Mouse (Mus musculus) heart, embryonic 12.5 days (tissue): Measurements from ENCODE around the gene Trp53i11. TPM values are rescaled to one million over a fixed set of nuclear protein-coding genes. Genes with fewer than 3 reads are reported as not detected.
A peak's percentile ranks its signal among the peaks of the same experiment; 100 is the strongest.

Experiments
- ATAC-seq: fragments of 200-750 bp; cut with Nextera tagmentation; 2 replicates; pipeline ENCODE4 v1.8.0; 2017; ENCODE audit warnings: moderate TSS enrichment, moderate library complexity; ENCODE audit not compliant: insufficient number of reproducible peaks, low FRiP score
- H3K27ac ChIP-seq: fragments of 300-500 bp; sonication (generic); 2 replicates; pipeline ENCODE4 v1.5.1; 2016; ENCODE audit warnings: mild to moderate bottlenecking, moderate library complexity; ENCODE audit not compliant: poor library complexity, severe bottlenecking
- H3K27me3 ChIP-seq: fragments of 300-500 bp; sonication (generic); replicated peaks from 2 replicates; pipeline ENCODE4 v1.6.1; 2016; ENCODE audit warnings: mild to moderate bottlenecking, moderate library complexity
- H3K36me3 ChIP-seq: fragments of 300-500 bp; sonication (generic); 2 replicates; pipeline ENCODE4 v1.6.1; 2016; ENCODE audit warnings: mild to moderate bottlenecking, moderate library complexity
- H3K4me1 ChIP-seq: fragments of 300-500 bp; sonication (generic); replicated peaks from 2 replicates; pipeline ENCODE4 v1.6.1; 2016; ENCODE audit warnings: mild to moderate bottlenecking
- H3K4me2 ChIP-seq: fragments of 300-500 bp; sonication (generic); 2 replicates; pipeline ENCODE4 v1.6.1; 2016; ENCODE audit warnings: mild to moderate bottlenecking, moderate library complexity
- H3K4me3 ChIP-seq: fragments of 300-500 bp; sonication (generic); 2 replicates; pipeline ENCODE4 v1.5.1; 2016; ENCODE audit warnings: mild to moderate bottlenecking
- H3K9ac ChIP-seq: fragments of 300-500 bp; sonication (generic); 2 replicates; pipeline ENCODE4 v1.6.1; 2016; ENCODE audit warnings: mild to moderate bottlenecking, moderate library complexity
- H3K9me3 ChIP-seq: fragments of 300-500 bp; sonication (generic); replicated peaks from 2 replicates; pipeline ENCODE4 v1.6.1; 2016; ENCODE audit warnings: mild to moderate bottlenecking, moderate library complexity
- WGBS: fragments of 180-500 bp; shearing (Covaris S2); methylation state at CpG from one replicate; pipeline ENCODE4 v1.1.7; 2016; 5-methylcytosine and 5-hydroxymethylcytosine counted together
- polyA plus RNA-seq: library from polyadenylated mRNA; unstranded; fragments of >200 nt; fragmentation: Nextera tagmentation; extraction: Ambion mirVana; gene quantifications from 2 replicates; pipeline ENCODE4 v1.2.1, GENCODE M21; 2016

Gene Trp53i11
- polyA plus RNA-seq, 1 experiment from 2014 or later, result 25.2 TPM

DNA sequence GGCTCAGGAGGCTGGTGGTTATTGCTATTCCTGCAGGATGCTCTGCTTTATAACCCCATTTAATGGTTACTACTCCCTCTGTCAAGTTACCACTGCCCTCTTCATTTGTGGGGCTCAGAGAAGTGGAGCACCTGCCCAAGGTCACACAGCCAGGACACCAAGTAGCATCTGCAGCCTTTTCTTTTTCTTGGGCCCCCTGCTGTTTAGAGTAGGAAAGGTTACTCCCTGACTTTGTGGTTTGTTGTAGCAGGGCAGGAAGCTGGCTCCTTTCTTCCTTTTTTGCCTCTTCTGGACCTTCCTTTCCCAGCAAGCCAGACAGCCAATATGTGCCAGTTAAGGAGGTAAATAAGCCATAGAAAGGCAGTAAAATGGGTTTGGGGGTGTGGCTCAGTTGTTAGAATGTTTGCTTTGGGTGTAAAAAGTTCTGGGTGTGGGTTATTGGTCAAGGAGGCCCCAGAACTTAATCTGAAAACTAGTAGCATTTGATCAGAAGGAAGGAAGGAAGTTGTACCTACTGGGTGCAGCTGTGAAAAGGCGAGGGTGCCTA is 32.8 kb upstream of the Trp53i11 start:
- no peak overlapping the region for H3K27ac ChIP-seq
- H3K27me3 ChIP-seq, result peaks cover 4% of the 10 kb centered on the region; the same call in 1 of the 2 replicates
- no peaks in the 10 kb centered on the region for H3K36me3 ChIP-seq
- no peak overlapping the region for H3K4me3 ChIP-seq
- ATAC-seq, result no peak
- H3K4me2 ChIP-seq, result no peak overlapping the region
- peaks cover 25% of the 10 kb centered on the region for H3K4me1 ChIP-seq
- no peak overlapping the region for H3K9ac ChIP-seq
- WGBS, result 70% methylated on average over 1 of the region's 1 CpGs
- no peaks in the 10 kb centered on the region for H3K9me3 ChIP-seq

DNA sequence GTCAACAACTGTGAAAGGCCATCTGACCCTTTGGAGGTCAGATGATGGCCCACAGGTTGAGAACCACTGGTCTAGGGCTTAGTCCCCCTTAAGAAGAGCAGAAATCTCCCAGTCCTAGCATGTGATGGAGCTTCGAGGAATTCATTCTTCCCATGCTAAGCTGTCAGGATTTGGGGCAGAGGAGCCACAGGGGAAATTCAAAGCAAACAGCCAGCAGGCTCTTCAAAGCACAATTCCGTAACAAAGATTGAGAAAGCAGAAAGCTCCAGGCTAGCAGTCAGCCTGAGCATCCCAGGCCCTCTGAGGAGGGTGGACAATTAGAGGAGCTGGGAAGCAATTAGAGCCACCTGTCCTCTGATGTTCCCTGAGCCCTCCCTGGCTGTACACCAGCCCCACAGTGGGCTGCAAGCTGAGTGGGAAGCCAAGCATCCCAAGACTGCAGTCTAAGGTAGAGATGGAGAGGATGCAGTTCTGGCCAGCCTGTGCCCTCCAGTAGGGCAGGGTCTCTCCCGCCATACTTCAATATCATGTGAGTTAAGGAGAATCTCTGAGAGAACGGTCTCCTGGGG is 26.8 kb upstream of the Trp53i11 start:
- no peak overlapping the region for H3K4me3 ChIP-seq
- no peak for ATAC-seq
- peaks cover 17% of the 10 kb centered on the region for H3K4me1 ChIP-seq
- 0 out of 2 replicates have a peak, but pooled peaks cover 13% of the 10 kb centered on the region for H3K27me3 ChIP-seq
- H3K4me2 ChIP-seq, result no peak overlapping the region
- WGBS, result 69% methylated on average over 4 of the region's 4 CpGs
- H3K27ac ChIP-seq, result no peak overlapping the region
- no peaks in the 10 kb centered on the region for H3K9me3 ChIP-seq
- no peaks in the 10 kb centered on the region for H3K36me3 ChIP-seq
- H3K9ac ChIP-seq, result no peak overlapping the region

DNA sequence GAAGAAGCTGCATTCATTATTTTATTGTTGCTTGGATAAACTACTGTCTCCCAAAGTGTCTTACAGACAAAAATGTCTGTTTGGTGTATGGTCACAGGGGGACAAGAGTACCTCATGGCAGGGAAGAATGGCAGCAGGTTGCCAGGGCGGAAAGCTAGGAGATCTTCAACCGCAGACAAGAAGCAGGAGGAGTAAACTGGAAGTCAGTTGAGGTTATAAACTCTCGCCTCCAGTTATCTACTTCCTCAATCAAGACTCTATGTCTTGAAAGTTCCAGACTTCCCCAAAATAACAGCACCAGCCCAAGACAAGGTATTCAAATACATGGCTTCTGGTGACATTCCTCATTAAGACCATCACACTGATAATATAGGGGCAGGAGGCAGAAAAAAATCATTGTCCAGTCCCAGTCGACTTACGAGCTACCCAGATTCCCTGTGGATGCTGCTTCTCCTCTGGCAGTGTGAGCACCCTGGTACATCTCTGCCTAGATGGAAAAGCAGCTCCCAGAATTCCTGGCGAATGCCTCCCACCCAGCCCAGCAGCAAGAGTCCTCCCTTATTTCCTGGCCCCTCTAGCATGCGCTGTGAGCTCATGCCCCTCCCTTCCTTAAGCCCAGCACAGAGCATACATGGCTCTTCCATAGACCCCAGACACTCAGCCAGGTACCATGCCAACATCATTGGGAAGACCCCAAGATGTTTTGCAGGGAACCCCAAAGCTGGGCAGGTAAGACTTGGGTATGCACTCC is 25.3 kb upstream of the Trp53i11 start:
- WGBS, result 61% methylated on average over 7 of the region's 7 CpGs
- H3K27me3 ChIP-seq, result 0 out of 2 replicates have a peak, but pooled peaks cover 9% of the 10 kb centered on the region
- no peak overlapping the region for H3K9ac ChIP-seq
- H3K4me1 ChIP-seq, result peaks cover 25% of the 10 kb centered on the region
- peak; percentile 46; the same call in 1 of the 2 replicates for ATAC-seq
- no peaks in the 10 kb centered on the region for H3K36me3 ChIP-seq
- no peak overlapping the region for H3K4me2 ChIP-seq
- no peak overlapping the region for H3K27ac ChIP-seq
- H3K4me3 ChIP-seq, result no peak overlapping the region
- H3K9me3 ChIP-seq, result no peaks in the 10 kb centered on the region

DNA sequence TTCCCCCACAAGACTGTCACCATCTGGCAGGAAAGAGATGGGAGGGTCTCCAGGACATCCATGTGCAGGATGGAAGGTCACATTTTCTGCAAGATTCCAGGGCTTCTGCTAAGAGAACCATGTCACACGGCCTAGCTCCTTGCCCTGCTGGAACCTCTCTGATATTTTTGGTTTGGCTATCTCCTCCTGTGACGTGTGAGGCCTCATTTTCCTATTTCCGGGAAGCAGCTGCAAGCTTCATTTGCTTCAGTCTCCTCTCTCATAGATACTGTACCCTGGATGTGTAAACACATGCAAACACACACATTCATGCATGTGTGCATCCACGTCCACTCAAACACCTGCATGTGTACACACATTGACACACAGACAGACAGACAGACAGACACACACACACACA is 24.6 kb upstream of the Trp53i11 start:
- 0 out of 2 replicates have a peak, but pooled peaks cover 9% of the 10 kb centered on the region for H3K27me3 ChIP-seq
- H3K36me3 ChIP-seq, result no peaks in the 10 kb centered on the region
- no peak overlapping the region for H3K9ac ChIP-seq
- peaks cover 25% of the 10 kb centered on the region for H3K4me1 ChIP-seq
- H3K4me2 ChIP-seq, result no peak overlapping the region
- ATAC-seq, result 0 out of 2 replicates have a peak, but pooled peaks have one; percentile 14
- H3K27ac ChIP-seq, result peak overlapping the region; percentile 22; the same call in 1 of the 2 replicates
- H3K4me3 ChIP-seq, result no peak overlapping the region
- WGBS, result 39% methylated on average over 4 of the region's 4 CpGs
- no peaks in the 10 kb centered on the region for H3K9me3 ChIP-seq

DNA sequence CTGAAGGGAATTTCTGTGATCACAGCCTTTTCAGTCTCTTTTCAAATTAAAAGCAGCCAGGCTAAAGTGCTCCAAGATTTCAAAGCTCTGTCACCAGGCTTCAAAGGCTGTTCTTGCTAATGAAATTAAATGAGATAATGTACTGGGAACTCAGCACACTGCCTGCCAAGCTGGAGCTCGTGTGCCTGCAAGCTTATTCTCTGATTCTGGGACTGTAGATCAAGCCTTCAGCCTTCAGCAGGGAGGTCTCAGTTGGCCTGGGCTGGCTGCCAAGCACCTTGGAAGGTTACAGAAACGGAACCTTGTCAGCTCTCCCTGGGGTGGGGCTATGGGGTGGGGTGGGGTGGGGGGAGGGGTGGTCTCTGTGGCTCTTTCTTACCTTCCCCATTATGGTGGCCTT is 24.0 kb upstream of the Trp53i11 start:
- H3K9me3 ChIP-seq, result no peaks in the 10 kb centered on the region
- WGBS, result 6% methylated on average over 2 of the region's 2 CpGs

DNA sequence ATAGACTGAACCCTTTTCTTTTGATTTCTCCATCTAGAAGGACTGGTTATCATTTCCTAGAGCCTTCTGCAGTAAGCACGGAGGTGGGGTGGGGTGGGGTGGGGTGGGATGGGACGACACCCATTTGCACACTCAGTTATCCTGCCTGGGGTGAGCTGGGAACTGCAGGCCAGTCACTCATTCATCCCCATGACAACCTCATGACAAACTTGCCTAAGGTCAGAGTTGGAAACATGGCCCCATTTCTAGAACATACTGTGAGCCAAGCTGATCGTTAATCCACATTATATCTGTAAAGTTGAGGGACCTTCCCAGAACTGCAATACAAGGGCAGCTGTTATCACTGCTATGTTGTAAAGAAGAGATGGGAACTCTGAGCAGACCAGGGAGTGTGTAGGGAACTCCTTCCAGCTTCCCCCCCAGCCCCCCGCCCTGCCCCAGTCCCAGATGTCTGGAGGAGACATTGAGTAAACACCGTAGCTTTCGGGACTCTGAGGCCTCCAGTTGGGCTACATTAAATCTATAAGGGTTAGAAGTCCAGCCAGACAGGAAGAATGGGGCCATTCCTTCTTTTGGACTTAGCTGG is 23.5 kb upstream of the Trp53i11 start:
- Histone ChIP-seq H3K27me3 (0 out of 2 replicates have a peak, but pooled peaks cover 9% of the 10 kb centered on the region), H3K4me3 (no peak overlapping the region), H3K27ac (no peak overlapping the region), H3K4me2 (no peak overlapping the region), H3K4me1 (peaks cover 25% of the 10 kb centered on the region), H3K36me3 (no peaks in the 10 kb centered on the region), H3K9me3 (no peaks in the 10 kb centered on the region), H3K9ac (no peak overlapping the region)
- WGBS, result 77% methylated on average over 6 of the region's 6 CpGs
- ATAC-seq, result no peak

More for the DNA sequence above, 24.0 kb upstream of the Trp53i11 start:
- no peak for ATAC-seq
- Histone ChIP-seq H3K4me1 (peaks cover 25% of the 10 kb centered on the region), H3K27me3 (0 out of 2 replicates have a peak, but pooled peaks cover 9% of the 10 kb centered on the region), H3K4me3 (no peak overlapping the region), H3K36me3 (no peaks in the 10 kb centered on the region), H3K27ac (peak overlapping the region; percentile 22; the same call in 1 of the 2 replicates), H3K4me2 (no peak overlapping the region), H3K9ac (no peak overlapping the region)

DNA sequence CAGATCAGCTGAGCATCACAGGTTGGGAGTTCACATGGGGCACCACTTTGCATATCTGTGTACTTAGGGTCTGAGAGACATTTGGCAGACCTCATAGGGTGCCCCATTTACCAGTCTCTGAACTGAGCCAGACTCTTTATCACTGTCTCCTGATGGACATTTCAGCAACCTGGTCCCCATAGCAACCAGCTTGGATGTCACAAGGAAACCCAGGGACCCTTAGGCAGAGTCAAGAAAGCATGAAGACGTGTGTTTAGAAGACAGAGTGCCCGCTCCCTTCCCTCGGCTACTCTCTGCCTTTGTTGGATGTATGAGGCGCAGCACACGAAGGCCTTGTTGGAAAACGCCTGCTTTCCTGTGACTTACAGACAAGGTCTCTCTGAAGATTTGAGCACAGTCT is 21.1 kb upstream of the Trp53i11 start:
- Histone ChIP-seq H3K9me3 (no peaks in the 10 kb centered on the region), H3K27ac (no peak overlapping the region), H3K4me2 (no peak overlapping the region), H3K9ac (no peak overlapping the region), H3K27me3 (peaks cover 23% of the 10 kb centered on the region), H3K4me1 (peaks cover 25% of the 10 kb centered on the region), H3K36me3 (no peaks in the 10 kb centered on the region), H3K4me3 (no peak overlapping the region)
- WGBS, result 71% methylated on average over 6 of the region's 6 CpGs
- ATAC-seq, result no peak

DNA sequence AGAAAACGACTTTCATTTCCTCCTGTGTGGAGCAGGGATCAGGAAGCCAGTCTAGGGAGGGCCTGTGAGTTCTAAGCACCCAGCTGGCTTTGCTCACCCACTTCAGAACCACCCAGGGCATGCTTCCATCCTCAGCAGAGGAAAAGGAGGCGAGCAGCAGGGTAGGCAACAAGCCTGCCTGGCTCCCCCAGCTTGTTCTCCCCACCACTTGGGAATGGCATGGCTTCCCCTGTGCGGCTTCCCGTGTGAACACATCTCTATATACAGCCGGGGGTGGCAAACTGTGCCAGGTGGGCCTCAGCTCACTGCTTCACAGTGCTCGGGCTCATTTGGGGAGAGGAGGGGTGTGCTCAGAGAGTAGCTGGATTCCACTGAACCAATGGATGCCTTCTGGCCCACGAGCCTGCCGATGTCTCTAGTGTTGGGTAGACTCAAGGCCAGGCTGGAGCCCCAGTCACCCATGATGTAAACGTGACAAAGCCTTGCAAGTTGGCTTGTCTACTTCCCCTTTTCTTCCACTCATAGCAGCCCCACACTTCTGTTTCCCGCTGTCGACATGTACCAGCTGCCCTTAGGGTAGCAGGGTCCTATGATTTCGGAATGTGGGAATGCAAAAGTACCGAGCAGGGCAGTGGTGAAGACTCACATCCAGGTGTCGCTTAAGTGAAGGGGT is 20.5 kb upstream of the Trp53i11 start:
- Histone ChIP-seq H3K27ac (no peak overlapping the region), H3K4me3 (no peak overlapping the region), H3K27me3 (peaks cover 28% of the 10 kb centered on the region), H3K9me3 (no peaks in the 10 kb centered on the region), H3K36me3 (no peaks in the 10 kb centered on the region), H3K4me1 (peaks cover 25% of the 10 kb centered on the region), H3K4me2 (no peak overlapping the region), H3K9ac (no peak overlapping the region)
- WGBS, result 77% methylated on average over 14 of the region's 14 CpGs
- ATAC-seq, result no peak

DNA sequence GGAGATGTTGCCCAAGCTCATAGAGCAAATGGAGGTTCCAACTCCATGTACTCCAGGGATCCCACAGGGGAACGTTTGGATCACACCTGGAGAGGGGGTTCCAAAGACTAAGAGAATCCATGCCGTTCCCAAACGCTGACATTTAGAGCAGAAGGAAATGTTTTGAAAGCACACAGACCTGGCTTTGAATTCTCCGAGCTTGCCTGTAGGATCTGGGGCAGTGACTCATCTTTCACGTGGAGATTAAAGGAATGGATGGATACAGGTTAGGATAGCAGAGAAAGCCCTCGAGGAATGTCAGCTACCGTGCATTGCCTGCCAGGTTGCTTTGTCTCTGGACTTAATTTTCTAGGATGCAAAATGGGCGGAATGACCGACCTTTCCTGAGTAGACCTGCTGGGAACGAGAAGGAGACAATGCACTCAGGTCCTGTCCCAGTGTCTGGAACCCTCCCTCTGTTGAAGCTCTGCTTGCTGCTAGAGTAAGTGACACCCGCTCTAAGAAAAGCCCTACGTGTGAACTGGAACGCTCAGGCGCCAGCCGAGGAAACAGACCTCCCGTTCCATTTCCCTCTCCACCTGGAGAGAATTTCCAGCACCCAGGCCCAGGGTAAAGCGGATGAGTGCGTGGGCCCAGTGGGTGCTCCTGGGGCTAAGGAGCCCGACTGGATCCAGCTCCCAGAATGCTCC is 17.0 kb upstream of the Trp53i11 start:
- Histone ChIP-seq H3K9ac (no peak overlapping the region), H3K36me3 (no peaks in the 10 kb centered on the region), H3K9me3 (no peaks in the 10 kb centered on the region), H3K4me3 (no peak overlapping the region), H3K4me1 (peaks cover 18% of the 10 kb centered on the region; the same call in 1 of the 2 replicates), H3K27ac (no peak overlapping the region), H3K27me3 (peaks cover 39% of the 10 kb centered on the region), H3K4me2 (no peak overlapping the region)
- WGBS, result 55% methylated on average over 19 of the region's 19 CpGs
- ATAC-seq, result no peak

DNA sequence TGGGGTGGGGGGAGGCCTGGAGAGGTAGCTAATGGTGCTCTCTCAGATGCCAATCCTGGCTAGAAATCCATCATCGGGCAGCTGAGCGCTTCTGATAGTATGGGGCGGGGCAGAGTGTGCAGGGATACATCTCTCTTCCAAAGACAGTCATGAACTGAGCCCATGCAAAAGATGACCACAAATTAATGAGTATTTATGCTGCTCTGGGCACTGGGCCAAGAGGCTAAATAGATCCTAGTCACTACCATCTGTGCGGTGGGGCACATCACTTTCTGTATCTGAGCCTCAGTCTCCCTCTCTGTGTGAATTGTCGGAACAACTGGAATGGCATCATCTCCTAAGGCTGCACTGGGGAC is 16.5 kb upstream of the Trp53i11 start:
- no peak for ATAC-seq
- peaks cover 40% of the 10 kb centered on the region for H3K27me3 ChIP-seq
- no peaks in the 10 kb centered on the region for H3K36me3 ChIP-seq
- no peak overlapping the region for H3K9ac ChIP-seq
- H3K4me1 ChIP-seq, result peaks cover 19% of the 10 kb centered on the region; the same call in 1 of the 2 replicates
- H3K4me3 ChIP-seq, result no peak overlapping the region
- no peak overlapping the region for H3K27ac ChIP-seq
- 85% methylated on average over 5 of the region's 5 CpGs for WGBS
- no peak overlapping the region for H3K4me2 ChIP-seq
- no peaks in the 10 kb centered on the region for H3K9me3 ChIP-seq
